ENCODE assay signal across 39 mouse cellular contexts in the genomic region with DNA sequence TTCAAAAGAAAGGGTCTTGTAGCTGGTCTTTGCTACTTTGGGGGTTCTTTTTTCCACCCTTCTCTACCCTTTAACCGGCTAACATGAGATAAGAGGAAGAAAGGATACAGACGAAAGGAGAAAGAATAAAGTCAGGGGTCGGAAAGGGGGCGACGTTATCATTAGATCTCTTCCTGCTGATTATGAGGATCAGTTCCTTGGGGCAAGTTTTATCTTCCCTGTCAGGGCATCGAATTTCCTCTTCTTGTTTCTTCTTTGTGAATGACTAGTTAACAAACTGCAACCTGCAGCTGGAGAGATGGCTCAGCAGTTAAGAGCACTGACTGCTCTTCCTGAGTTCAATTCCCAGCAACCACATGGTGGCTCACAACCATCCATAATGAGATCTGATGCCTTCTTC. TPM values are rescaled to one million over a fixed set of nuclear protein-coding genes. Genes with fewer than 3 reads are reported as not detected.
"Had no signal": no experiment of that assay in that cellular context is flagged by ENCODE, and none has a peak within 500 bp of the region (broad histone marks: within the 10 kb centered on the region; RNA-seq: fewer than 3 reads in every experiment).

No protein-coding gene starts in this region.

- H3K4me3 ChIP-seq: heart, embryonic 12.5 days; heart, embryonic 13.5 days; heart, embryonic 15.5 days; hindbrain, embryonic 10.5 days; hindbrain, embryonic 12.5 days; hindbrain, embryonic 13.5 days; hindbrain, embryonic 15.5 days; intestine, embryonic 15.5 days; kidney, embryonic 15.5 days; layer of hippocampus, adult 2 months; left cerebral cortex, adult 2 months had no signal

- H3K9me3 ChIP-seq: heart, embryonic 12.5 days; heart, embryonic 13.5 days; heart, embryonic 15.5 days; hindbrain, embryonic 10.5 days; hindbrain, embryonic 12.5 days; hindbrain, embryonic 13.5 days; hindbrain, embryonic 15.5 days; intestine, embryonic 15.5 days; kidney, embryonic 15.5 days had no signal

- ATAC-seq: hindbrain, embryonic 16.5 days; hindbrain, postnatal 0 days; inflammation-experienced regulatory T-cells, adult 6 months; intestine, embryonic 15.5 days; intestine, embryonic 16.5 days; intestine, postnatal 0 days had no signal

- H3K27ac ChIP-seq: heart, embryonic 13.5 days; heart, embryonic 15.5 days; hindbrain, embryonic 10.5 days; hindbrain, embryonic 12.5 days; hindbrain, embryonic 13.5 days; hindbrain, embryonic 14.5 days; hindbrain, embryonic 15.5 days; hindbrain, postnatal 0 days; intestine, embryonic 15.5 days; kidney, embryonic 15.5 days; kidney, postnatal 0 days; layer of hippocampus, adult 2 months; left cerebral cortex, adult 2 months had no signal

- H3K9ac ChIP-seq: heart, embryonic 12.5 days; heart, embryonic 13.5 days; heart, embryonic 15.5 days; hindbrain, embryonic 12.5 days; hindbrain, embryonic 13.5 days; hindbrain, embryonic 14.5 days; hindbrain, embryonic 15.5 days; intestine, embryonic 15.5 days; kidney, embryonic 15.5 days had no signal

- DNase-seq: heart, postnatal 10 days; heart, postnatal 14 days; heart, postnatal 36 days; heart, postnatal 4 days; kidney, adult 11 months; kidney, adult 18-20 months; kidney, adult 2 months; kidney, adult 8-10 months; kidney, adult 9 months; kidney, postnatal 10 days; kidney, postnatal 14 days; kidney, postnatal 25 days; kidney, postnatal 36 days; kidney, postnatal 4 days; layer of hippocampus, adult 9-11 months; layer of hippocampus, postnatal 36 days had no signal

- H3K4me2 ChIP-seq: heart, embryonic 11.5 days; heart, embryonic 12.5 days; heart, embryonic 13.5 days; heart, embryonic 15.5 days; hindbrain, embryonic 12.5 days; hindbrain, embryonic 13.5 days; hindbrain, embryonic 14.5 days; hindbrain, embryonic 15.5 days; intestine, embryonic 15.5 days; kidney, embryonic 15.5 days had no signal

- H3K36me3 ChIP-seq: heart, embryonic 12.5 days; heart, embryonic 13.5 days; heart, embryonic 15.5 days; hindbrain, embryonic 10.5 days; hindbrain, embryonic 12.5 days; hindbrain, embryonic 13.5 days; hindbrain, embryonic 15.5 days; intestine, embryonic 15.5 days; kidney, embryonic 15.5 days had no signal

RNA-seq across cellular contexts. Expression of a gene that starts 4.9 kb away (rescaled TPM):
- total RNA-seq: heart, postnatal 10 days; heart, postnatal 14 days; heart, postnatal 25 days; heart, postnatal 36 days; heart, postnatal 4 days; hematopoietic stem cell, adult 5-6 weeks had no signal
- polyA plus RNA-seq: heart, embryonic 11.5 days; heart, embryonic 13.5 days; heart, embryonic 14.5 days; heart, postnatal 0 days; hindbrain, embryonic 10.5 days had no signal
